28 mouse cellular contexts compared by ENCODE assay signal in the genomic region with DNA sequence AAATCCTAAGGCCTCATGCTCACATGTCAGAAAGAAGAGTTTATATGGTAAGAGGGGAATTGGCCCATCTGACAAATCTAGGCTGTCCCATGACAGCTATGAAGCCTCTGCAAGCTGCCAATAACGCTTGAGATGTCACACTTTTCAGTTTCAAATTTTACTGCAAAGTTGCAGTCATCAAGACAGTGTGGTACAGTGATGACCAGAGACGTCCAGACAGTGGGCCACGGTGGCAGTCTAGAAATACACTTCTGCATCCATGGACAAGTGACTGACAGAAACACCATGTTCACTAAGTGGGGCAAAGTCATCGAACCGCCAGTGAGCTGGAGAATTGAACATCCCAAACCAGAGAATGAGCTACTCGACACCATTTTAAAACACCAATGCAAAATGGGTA. TPM values are rescaled to one million over a fixed set of nuclear protein-coding genes. Genes with fewer than 3 reads are reported as not detected.
"Had no signal": no experiment of that assay in that cellular context is flagged by ENCODE, and none has a peak within 500 bp of the region (broad histone marks: within the 10 kb centered on the region; RNA-seq: fewer than 3 reads in every experiment).

No protein-coding gene starts in this region.

- H3K27me3 ChIP-seq: embryonic facial prominence, embryonic 12.5 days; embryonic facial prominence, embryonic 13.5 days; embryonic facial prominence, embryonic 15.5 days; forebrain, embryonic 12.5 days; forebrain, embryonic 13.5 days; forebrain, embryonic 15.5 days had no signal

- H3K27ac ChIP-seq: embryonic facial prominence, embryonic 10.5 days; embryonic facial prominence, embryonic 12.5 days; embryonic facial prominence, embryonic 13.5 days; embryonic facial prominence, embryonic 15.5 days; forebrain, embryonic 10.5 days; forebrain, embryonic 12.5 days; forebrain, embryonic 13.5 days; forebrain, embryonic 15.5 days; gastrocnemius, adult 2 months; heart, adult 2 months had no signal

- H3K4me1 ChIP-seq: embryonic facial prominence, embryonic 10.5 days; embryonic facial prominence, embryonic 12.5 days; embryonic facial prominence, embryonic 13.5 days; forebrain, embryonic 12.5 days; forebrain, embryonic 13.5 days; forebrain, embryonic 15.5 days had no signal

- H3K36me3 ChIP-seq: embryonic facial prominence, embryonic 10.5 days; embryonic facial prominence, embryonic 12.5 days; embryonic facial prominence, embryonic 13.5 days; embryonic facial prominence, embryonic 15.5 days; forebrain, embryonic 10.5 days; forebrain, embryonic 12.5 days; forebrain, embryonic 15.5 days had no signal

- DNase-seq: cerebellum, adult 2 months; cerebellum, adult 8-10 months; cerebellum, adult 9-10 months; cerebellum, adult 9-11 months; cerebellum, postnatal 10 days; cerebellum, postnatal 14 days; cerebellum, postnatal 25 days; cerebellum, postnatal 36 days; embryo, embryonic 11 days; forebrain, postnatal 0 days; gastrocnemius, adult 2 months; gastrocnemius, postnatal 10 days; gastrocnemius, postnatal 14 days; gastrocnemius, postnatal 25 days; gastrocnemius, postnatal 36 days; heart, adult 18-20 months; heart, adult 2 months had no signal

- H3K4me3 ChIP-seq: embryonic facial prominence, embryonic 10.5 days; embryonic facial prominence, embryonic 12.5 days; embryonic facial prominence, embryonic 13.5 days; embryonic facial prominence, embryonic 15.5 days; erythroblast, embryonic 14.5 days; forebrain, embryonic 10.5 days; forebrain, embryonic 12.5 days; forebrain, embryonic 13.5 days; forebrain, embryonic 15.5 days; gastrocnemius, adult 2 months; heart, adult 2 months had no signal

- H3K9me3 ChIP-seq: embryonic facial prominence, embryonic 10.5 days; embryonic facial prominence, embryonic 12.5 days; embryonic facial prominence, embryonic 13.5 days; embryonic facial prominence, embryonic 15.5 days; forebrain, embryonic 10.5 days; forebrain, embryonic 12.5 days; forebrain, embryonic 13.5 days; forebrain, embryonic 15.5 days had no signal

RNA-seq across cellular contexts. Expression of a gene that starts 54.4 kb away (rescaled TPM):
- total RNA-seq: common myeloid progenitor, adult 5-6 weeks; granulocyte monocyte progenitor cell, adult 5-6 weeks had no signal
- polyA plus RNA-seq: erythroblast, embryonic 14.5 days had no signal
